Mouse (Mus musculus) kidney, adult 8-10 months (tissue): ENCODE measurements around the gene Nrxn3.

Source experiments
- DNase-seq, 2 experiments: peaks; one replicate each; pipeline ENCODE4 v3.0.0; 2022

Gene Nrxn3

GRCm38 (mm10) chr12:89836271-89836670, 1113.6 kb downstream of the Nrxn3 start:
- no peak for DNase-seq

- DNase-seq = no peak
These were observed 1120.2 kb downstream of the Nrxn3 start for GRCm38 (mm10) chr12:89842861-89843260.

GRCm38 (mm10) chr12:89848116-89848515, 1125.4 kb downstream of the Nrxn3 start:
- DNase-seq = no peak

- DNase-seq = no peak
These were observed 1131.7 kb downstream of the Nrxn3 start for GRCm38 (mm10) chr12:89854355-89854754.

- DNase-seq = no peak
These were observed 1144.4 kb downstream of the Nrxn3 start for GRCm38 (mm10) chr12:89867124-89867523.

- DNase-seq = no peak
These were observed 1160.1 kb downstream of the Nrxn3 start for GRCm38 (mm10) chr12:89882617-89883370.

GRCm38 (mm10) chr12:89884576-89884975, 1161.9 kb downstream of the Nrxn3 start:
- DNase-seq = no peak

GRCm38 (mm10) chr12:89888647-89889046, 1166.0 kb downstream of the Nrxn3 start:
- no peak for DNase-seq

- no peak for DNase-seq
These were observed 1174.2 kb downstream of the Nrxn3 start for GRCm38 (mm10) chr12:89896901-89897300.

- no peak for DNase-seq
These were observed 1186.9 kb downstream of the Nrxn3 start for GRCm38 (mm10) chr12:89909578-89909977.

GRCm38 (mm10) chr12:89918138-89918829, 1195.6 kb downstream of the Nrxn3 start:
- no peak for DNase-seq

- no peak for DNase-seq
These were observed 1209.7 kb downstream of the Nrxn3 start for GRCm38 (mm10) chr12:89932338-89932737.

- DNase-seq = no peak
These were observed 1211.0 kb downstream of the Nrxn3 start for GRCm38 (mm10) chr12:89933630-89934029.

GRCm38 (mm10) chr12:89940746-89941145, 1218.1 kb downstream of the Nrxn3 start:
- DNase-seq = no peak

- no peak for DNase-seq
These were observed 1223.3 kb downstream of the Nrxn3 start for GRCm38 (mm10) chr12:89945911-89946502.

- DNase-seq = no peak
These were observed 1223.8 kb downstream of the Nrxn3 start for GRCm38 (mm10) chr12:89946522-89946921.

GRCm38 (mm10) chr12:89953237-89953636, 1230.6 kb downstream of the Nrxn3 start:
- DNase-seq = no peak

GRCm38 (mm10) chr12:89953649-89954048, 1231.0 kb downstream of the Nrxn3 start:
- DNase-seq = no peak

GRCm38 (mm10) chr12:89954441-89955070, 1231.9 kb downstream of the Nrxn3 start:
- DNase-seq = no peak

GRCm38 (mm10) chr12:89963073-89963472, 1240.4 kb downstream of the Nrxn3 start:
- DNase-seq = no peak

- no peak for DNase-seq
These were observed 1254.0 kb downstream of the Nrxn3 start for GRCm38 (mm10) chr12:89976648-89977047.

- DNase-seq = no peak
These were observed 1254.8 kb downstream of the Nrxn3 start for GRCm38 (mm10) chr12:89977479-89977878.

- no peak for DNase-seq
These were observed 1256.5 kb downstream of the Nrxn3 start for GRCm38 (mm10) chr12:89979190-89979589.
